Mouse (Mus musculus) stomach, embryonic 15.5 days (tissue): ENCODE measurements around the gene Ttc22. TPM values are rescaled to one million over a fixed set of nuclear protein-coding genes. Genes with fewer than 3 reads are reported as not detected.
A peak's percentile ranks its signal among the peaks of the same experiment; 100 is the strongest.

Source experiments
- ATAC-seq: fragments of 200-750 bp; cut with Nextera tagmentation; 2 replicates; pipeline ENCODE4 v1.8.0; 2017; ENCODE audit warnings: low read depth, moderate number of reproducible peaks, moderate TSS enrichment; ENCODE audit not compliant: insufficient read depth, low FRiP score
- H3K27ac ChIP-seq: fragments of 300-500 bp; sonication (generic); 2 replicates; pipeline ENCODE4 v1.5.1; 2015; ENCODE audit warnings: mild to moderate bottlenecking, inconsistent platforms
- H3K27me3 ChIP-seq: fragments of 300-500 bp; sonication (generic); replicated peaks from 2 replicates; pipeline ENCODE4 v1.6.1; 2015; ENCODE audit warnings: inconsistent platforms
- H3K36me3 ChIP-seq: fragments of 300-500 bp; sonication (generic); 2 replicates; pipeline ENCODE4 v1.6.1; 2015; ENCODE audit warnings: inconsistent platforms
- H3K4me1 ChIP-seq: fragments of 300-500 bp; sonication (generic); 2 replicates; pipeline ENCODE4 v1.6.1; 2015; ENCODE audit warnings: inconsistent platforms
- H3K4me2 ChIP-seq: fragments of 300-500 bp; sonication (generic); 2 replicates; pipeline ENCODE4 v1.6.1; 2015; ENCODE audit warnings: mild to moderate bottlenecking, inconsistent platforms
- H3K4me3 ChIP-seq: fragments of 300-500 bp; sonication (generic); replicated peaks from 2 replicates; pipeline ENCODE4 v1.5.1; 2015; ENCODE audit warnings: inconsistent platforms
- H3K9ac ChIP-seq: fragments of 300-500 bp; sonication (generic); 2 replicates; pipeline ENCODE4 v1.6.1; 2015; ENCODE audit warnings: inconsistent platforms
- H3K9me3 ChIP-seq: fragments of 300-500 bp; sonication (generic); 2 replicates; pipeline ENCODE4 v1.6.1; 2016; ENCODE audit warnings: inconsistent platforms
- WGBS: fragments of 180-500 bp; shearing (Covaris S2); methylation state at CpG from one replicate; pipeline ENCODE4 v1.1.7; 2015; 5-methylcytosine and 5-hydroxymethylcytosine counted together
- polyA plus RNA-seq: library from polyadenylated mRNA; unstranded; fragments of >200 nt; fragmentation: Nextera tagmentation; extraction: Ambion mirVana; gene quantifications from 2 replicates; pipeline ENCODE4 v1.2.1, GENCODE M21; 2015

Gene Ttc22
- polyA plus RNA-seq, 1 experiment from 2014 or later: 8.2 TPM

- ATAC-seq: peak; percentile 38; the same call in 1 of the 2 replicates
- H3K4me2 ChIP-seq: peak overlapping the region; percentile 2; the same call in 1 of the 2 replicates
Measured at GRCm38 (mm10) chr4:106643483-106644217, 21.4 kb downstream of the Ttc22 start.

GRCm38 (mm10) chr4:106644218-106644610 is 22.0 kb downstream of the Ttc22 start:
- ATAC-seq: no peak
- WGBS: 54% methylated on average over 6 of the region's 6 CpGs
- peak overlapping the region; percentile 62; the same call in 1 of the 2 replicates for H3K27ac ChIP-seq
- no peak overlapping the region for H3K4me3 ChIP-seq
- no peaks in the 10 kb centered on the region for H3K9me3 ChIP-seq
- H3K4me1 ChIP-seq: peaks cover 12% of the 10 kb centered on the region
- H3K36me3 ChIP-seq: no peaks in the 10 kb centered on the region
- no peak overlapping the region for H3K9ac ChIP-seq
- no peaks in the 10 kb centered on the region for H3K27me3 ChIP-seq
- H3K4me2 ChIP-seq: no peak overlapping the region

More at GRCm38 (mm10) chr4:106643483-106644217, 21.4 kb downstream of the Ttc22 start:
- Histone ChIP-seq H3K9me3 (no peaks in the 10 kb centered on the region), H3K4me1 (peaks cover 12% of the 10 kb centered on the region), H3K27ac (peak overlapping the region; percentile 62), H3K27me3 (no peaks in the 10 kb centered on the region), H3K4me3 (no peak overlapping the region), H3K36me3 (no peaks in the 10 kb centered on the region), H3K9ac (no peak overlapping the region)
- WGBS: 12% methylated on average over 8 of the region's 8 CpGs

- no peak overlapping the region for H3K4me3 ChIP-seq
- H3K9me3 ChIP-seq: no peaks in the 10 kb centered on the region
- 78% methylated on average over 5 of the region's 5 CpGs for WGBS
- no peaks in the 10 kb centered on the region for H3K36me3 ChIP-seq
- H3K9ac ChIP-seq: no peak overlapping the region
- no peak overlapping the region for H3K4me2 ChIP-seq
- no peak for ATAC-seq
- no peaks in the 10 kb centered on the region for H3K27me3 ChIP-seq
- no peak overlapping the region for H3K27ac ChIP-seq
- peaks cover 12% of the 10 kb centered on the region for H3K4me1 ChIP-seq
Measured at GRCm38 (mm10) chr4:106645797-106646196, 23.6 kb downstream of the Ttc22 start.

- Histone ChIP-seq H3K9me3 (no peaks in the 10 kb centered on the region), H3K9ac (no peak overlapping the region), H3K4me2 (no peak overlapping the region), H3K4me1 (peaks cover 19% of the 10 kb centered on the region), H3K27ac (no peak overlapping the region), H3K27me3 (no peaks in the 10 kb centered on the region), H3K4me3 (no peak overlapping the region), H3K36me3 (no peaks in the 10 kb centered on the region)
- 82% methylated on average over 6 of the region's 6 CpGs for WGBS
- ATAC-seq: no peak
Measured at GRCm38 (mm10) chr4:106647137-106647536, 24.9 kb downstream of the Ttc22 start.

- Histone ChIP-seq H3K9ac (peak within 1 kb of the TSS; percentile 65), H3K4me3 (peak within 1 kb of the TSS; percentile 70), H3K27ac (peak within 1 kb of the TSS; percentile 72), H3K27me3 (no peaks in the 10 kb centered on the region), H3K4me1 (peaks cover 7% of the 10 kb centered on the region), H3K9me3 (no peaks in the 10 kb centered on the region), H3K36me3 (peaks cover 17% of the 10 kb centered on the region), H3K4me2 (peak within 1 kb of the TSS; percentile 91)
- 3% methylated on average over 40 of the region's 40 CpGs for WGBS
- peak; percentile 97 for ATAC-seq
Measured at GRCm38 (mm10) chr4:106650833-106651527, 28.7 kb downstream of the Ttc22 start, which contains the start of gene Pars2. TSS of gene Pars2 (plus strand) at chr4:106651069.

GRCm38 (mm10) chr4:106652546-106652945 is 30.3 kb downstream of the Ttc22 start:
- peaks cover 17% of the 10 kb centered on the region for H3K36me3 ChIP-seq
- peaks cover 7% of the 10 kb centered on the region for H3K4me1 ChIP-seq
- H3K9me3 ChIP-seq: no peaks in the 10 kb centered on the region
- H3K4me3 ChIP-seq: no peak overlapping the region
- no peak for ATAC-seq
- no peak overlapping the region for H3K4me2 ChIP-seq
- no peaks in the 10 kb centered on the region for H3K27me3 ChIP-seq
- no peak overlapping the region for H3K9ac ChIP-seq
- no peak overlapping the region for H3K27ac ChIP-seq
- 89% methylated on average over 3 of the region's 3 CpGs for WGBS

- peaks cover 7% of the 10 kb centered on the region for H3K4me1 ChIP-seq
- 91% methylated on average over 15 of the region's 15 CpGs for WGBS
- H3K9ac ChIP-seq: no peak overlapping the region
- ATAC-seq: no peak
- H3K9me3 ChIP-seq: no peaks in the 10 kb centered on the region
- H3K27ac ChIP-seq: no peak overlapping the region
- no peaks in the 10 kb centered on the region for H3K27me3 ChIP-seq
- H3K36me3 ChIP-seq: peaks cover 17% of the 10 kb centered on the region
- H3K4me3 ChIP-seq: no peak overlapping the region
- H3K4me2 ChIP-seq: no peak overlapping the region
Measured at GRCm38 (mm10) chr4:106653051-106653450, 30.8 kb downstream of the Ttc22 start.

- Histone ChIP-seq H3K4me3 (no peak overlapping the region), H3K27me3 (no peaks in the 10 kb centered on the region), H3K9ac (no peak overlapping the region), H3K4me2 (no peak overlapping the region), H3K4me1 (peaks cover 7% of the 10 kb centered on the region), H3K36me3 (peaks cover 26% of the 10 kb centered on the region), H3K9me3 (no peaks in the 10 kb centered on the region), H3K27ac (no peak overlapping the region)
- WGBS: 82% methylated on average over 10 of the region's 10 CpGs
- no peak for ATAC-seq
Measured at GRCm38 (mm10) chr4:106655681-106656080, 33.4 kb downstream of the Ttc22 start.

GRCm38 (mm10) chr4:106663956-106664470 is 41.8 kb downstream of the Ttc22 start:
- Histone ChIP-seq H3K9me3 (no peaks in the 10 kb centered on the region), H3K4me2 (no peak overlapping the region), H3K27me3 (no peaks in the 10 kb centered on the region), H3K27ac (no peak overlapping the region), H3K36me3 (peaks cover 71% of the 10 kb centered on the region), H3K9ac (no peak overlapping the region), H3K4me1 (no peaks in the 10 kb centered on the region), H3K4me3 (no peak overlapping the region)
- no peak for ATAC-seq
- WGBS: 88% methylated on average over 5 of the region's 5 CpGs

- no peak for ATAC-seq
- H3K27ac ChIP-seq: no peak overlapping the region
- no peaks in the 10 kb centered on the region for H3K27me3 ChIP-seq
- no peaks in the 10 kb centered on the region for H3K4me1 ChIP-seq
- H3K36me3 ChIP-seq: peaks cover 73% of the 10 kb centered on the region
- 92% methylated on average over 6 of the region's 6 CpGs for WGBS
- no peak overlapping the region for H3K9ac ChIP-seq
- H3K4me3 ChIP-seq: no peak overlapping the region
- no peak overlapping the region for H3K4me2 ChIP-seq
- H3K9me3 ChIP-seq: no peaks in the 10 kb centered on the region
Measured at GRCm38 (mm10) chr4:106664697-106665096, 42.5 kb downstream of the Ttc22 start.

GRCm38 (mm10) chr4:106665269-106665668 is 43.0 kb downstream of the Ttc22 start:
- peaks cover 76% of the 10 kb centered on the region for H3K36me3 ChIP-seq
- no peak for ATAC-seq

GRCm38 (mm10) chr4:106665673-106666072 is 43.4 kb downstream of the Ttc22 start:
- no peak for ATAC-seq
- peaks cover 77% of the 10 kb centered on the region for H3K36me3 ChIP-seq
- no peaks in the 10 kb centered on the region for H3K4me1 ChIP-seq
- no peak overlapping the region for H3K4me2 ChIP-seq
- H3K9me3 ChIP-seq: no peaks in the 10 kb centered on the region
- H3K27ac ChIP-seq: no peak overlapping the region
- H3K4me3 ChIP-seq: no peak overlapping the region
- no peak overlapping the region for H3K9ac ChIP-seq
- H3K27me3 ChIP-seq: no peaks in the 10 kb centered on the region
- WGBS: 88% methylated on average over 10 of the region's 10 CpGs

More at GRCm38 (mm10) chr4:106665269-106665668, 43.0 kb downstream of the Ttc22 start:
- Histone ChIP-seq H3K9ac (no peak overlapping the region), H3K27me3 (no peaks in the 10 kb centered on the region), H3K27ac (no peak overlapping the region), H3K9me3 (no peaks in the 10 kb centered on the region), H3K4me2 (no peak overlapping the region), H3K4me1 (no peaks in the 10 kb centered on the region), H3K4me3 (no peak overlapping the region)
- 91% methylated on average over 2 of the region's 2 CpGs for WGBS
